Mouse (Mus musculus) embryonic facial prominence, embryonic 12.5 days (tissue): Measurements from ENCODE around the gene Gper1. TPM values are rescaled to one million over a fixed set of nuclear protein-coding genes. Genes with fewer than 3 reads are reported as not detected.
"Not testable (repeated sequence)": the region's sequence is repeated elsewhere in the genome, so short reads cannot be mapped to it uniquely, and the experiment has no call there.

ENCODE experiments used
- ATAC-seq: fragments of 200-750 bp; cut with Nextera tagmentation; 2 replicates; pipeline ENCODE4 v1.8.0; 2017; ENCODE audit not compliant: insufficient number of reproducible peaks, insufficient read depth, low FRiP score, low TSS enrichment
- H3K27ac ChIP-seq: fragments of 300-500 bp; sonication (generic); 2 replicates; pipeline ENCODE4 v1.5.1; 2016; ENCODE audit warnings: mild to moderate bottlenecking
- H3K27me3 ChIP-seq: fragments of 300-500 bp; sonication (generic); 2 replicates; pipeline ENCODE4 v1.6.1; 2016; ENCODE audit warnings: mild to moderate bottlenecking, moderate library complexity
- H3K36me3 ChIP-seq: fragments of 300-500 bp; sonication (generic); 2 replicates; pipeline ENCODE4 v1.6.1; 2016; ENCODE audit warnings: mild to moderate bottlenecking
- H3K4me1 ChIP-seq: fragments of 300-500 bp; sonication (generic); 2 replicates; pipeline ENCODE4 v1.6.1; 2016
- H3K4me2 ChIP-seq: fragments of 300-500 bp; sonication (generic); replicated peaks from 2 replicates; pipeline ENCODE4 v1.6.1; 2016; ENCODE audit warnings: mild to moderate bottlenecking, moderate library complexity
- H3K4me3 ChIP-seq: fragments of 300-500 bp; sonication (generic); 2 replicates; pipeline ENCODE4 v1.5.1; 2016; ENCODE audit warnings: mild to moderate bottlenecking
- H3K9ac ChIP-seq: fragments of 300-500 bp; sonication (generic); 2 replicates; pipeline ENCODE4 v1.6.1; 2016; ENCODE audit warnings: mild to moderate bottlenecking, moderate library complexity
- H3K9me3 ChIP-seq: fragments of 300-500 bp; sonication (generic); 2 replicates; pipeline ENCODE4 v1.6.1; 2016; ENCODE audit warnings: mild to moderate bottlenecking, moderate library complexity
- WGBS: fragments of 180-500 bp; shearing (Covaris S2); methylation state at CpG from one replicate; pipeline ENCODE4 v1.1.7; 2016; 5-methylcytosine and 5-hydroxymethylcytosine counted together
- polyA plus RNA-seq: library from polyadenylated mRNA; unstranded; fragments of >200 nt; fragmentation: Nextera tagmentation; extraction: Ambion mirVana; gene quantifications from 2 replicates; pipeline ENCODE4 v1.2.1, GENCODE M21; 2016

Gper1 gene
- polyA plus RNA-seq, 1 experiment from 2014 or later = 1.6 TPM

GRCm38 (mm10) chr5:139382760-139383159 is 40.2 kb upstream of the Gper1 start:
- H3K4me1 ChIP-seq = peaks cover 23% of the 10 kb centered on the region
- no peaks in the 10 kb centered on the region for H3K9me3 ChIP-seq
- ATAC-seq = no peak
- H3K27me3 ChIP-seq = no peaks in the 10 kb centered on the region
- H3K36me3 ChIP-seq = no peaks in the 10 kb centered on the region
- H3K27ac ChIP-seq = peak overlapping the region; percentile 37; the same call in 1 of the 2 replicates
- H3K4me3 ChIP-seq = no peak overlapping the region
- H3K4me2 ChIP-seq = no peak overlapping the region
- H3K9ac ChIP-seq = no peak overlapping the region
- WGBS = 77% methylated on average over 8 of the region's 8 CpGs

- Histone ChIP-seq H3K4me1 (peaks cover 23% of the 10 kb centered on the region), H3K27ac (no peak overlapping the region)
- 88% methylated on average over 9 of the region's 9 CpGs for WGBS
Observed at GRCm38 (mm10) chr5:139383234-139383633, 39.7 kb upstream of the Gper1 start.

GRCm38 (mm10) chr5:139384531-139384930 is 38.4 kb upstream of the Gper1 start:
- Histone ChIP-seq H3K27me3 (no peaks in the 10 kb centered on the region), H3K4me2 (no peak overlapping the region), H3K4me3 (no peak overlapping the region), H3K9ac (no peak overlapping the region), H3K36me3 (no peaks in the 10 kb centered on the region), H3K27ac (no peak overlapping the region; the same call in 1 of the 2 replicates), H3K4me1 (peaks cover 23% of the 10 kb centered on the region), H3K9me3 (no peaks in the 10 kb centered on the region)
- WGBS = 74% methylated on average over 10 of the region's 10 CpGs
- ATAC-seq = no peak

More at GRCm38 (mm10) chr5:139383234-139383633, 39.7 kb upstream of the Gper1 start:
- H3K9ac ChIP-seq = no peak overlapping the region
- no peaks in the 10 kb centered on the region for H3K27me3 ChIP-seq
- no peak overlapping the region for H3K4me2 ChIP-seq
- no peak for ATAC-seq
- H3K4me3 ChIP-seq = no peak overlapping the region
- H3K9me3 ChIP-seq = no peaks in the 10 kb centered on the region
- H3K36me3 ChIP-seq = no peaks in the 10 kb centered on the region

GRCm38 (mm10) chr5:139386047-139386446 is 36.9 kb upstream of the Gper1 start:
- H3K4me2 ChIP-seq = no peak overlapping the region
- no peaks in the 10 kb centered on the region for H3K36me3 ChIP-seq
- H3K9me3 ChIP-seq = no peaks in the 10 kb centered on the region
- H3K27me3 ChIP-seq = no peaks in the 10 kb centered on the region
- H3K4me1 ChIP-seq = peaks cover 29% of the 10 kb centered on the region
- no peak overlapping the region for H3K4me3 ChIP-seq
- WGBS = 94% methylated on average over 5 of the region's 5 CpGs
- H3K9ac ChIP-seq = no peak overlapping the region
- no peak for ATAC-seq
- H3K27ac ChIP-seq = no peak overlapping the region

DNA sequence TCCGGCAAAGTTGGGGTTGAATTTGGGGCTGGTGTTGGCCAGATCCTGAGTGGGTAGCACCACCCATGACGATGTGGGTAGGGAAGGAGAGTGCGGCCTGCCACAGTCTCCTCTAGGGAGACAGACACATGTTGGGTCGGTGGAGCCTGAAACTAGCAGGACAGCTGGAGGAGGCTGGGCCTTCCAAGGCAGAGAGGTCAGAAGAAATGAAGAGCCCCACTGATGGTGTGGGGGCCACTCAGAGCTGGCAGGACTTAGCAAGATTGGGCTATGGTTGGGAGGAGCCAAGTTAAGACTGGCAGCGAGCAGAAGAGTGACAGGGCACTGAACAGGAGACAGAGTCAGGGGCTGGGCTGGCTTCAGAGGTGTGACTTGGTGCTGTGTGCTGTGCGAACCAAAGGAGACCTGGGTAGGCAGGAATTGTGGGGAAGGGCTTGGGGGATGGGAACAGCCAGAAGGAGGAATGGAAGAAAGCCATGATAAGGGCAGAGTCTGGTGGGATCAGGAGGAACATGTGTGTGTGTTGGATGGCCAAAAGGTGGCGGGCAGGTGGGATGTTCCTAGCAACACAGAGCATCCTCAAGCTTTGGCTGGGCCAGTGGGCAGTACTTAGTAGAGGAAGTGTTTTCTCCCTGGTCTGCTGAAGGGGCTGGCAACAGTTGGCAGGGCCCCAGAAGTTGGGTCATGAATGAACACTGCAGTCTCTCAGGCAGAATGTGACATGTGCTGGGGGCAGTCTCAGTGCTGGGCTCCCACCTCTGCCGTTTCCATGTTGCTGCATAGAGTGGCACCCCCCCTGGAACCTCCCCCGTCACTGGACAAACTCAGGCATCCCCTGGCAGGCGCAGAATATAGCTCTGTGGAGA is 35.4 kb upstream of the Gper1 start:
- no peak overlapping the region for H3K4me2 ChIP-seq
- peak overlapping the region; percentile 69 for H3K27ac ChIP-seq
- no peaks in the 10 kb centered on the region for H3K27me3 ChIP-seq
- H3K36me3 ChIP-seq = no peaks in the 10 kb centered on the region
- whole genome bisulfite sequencing = 81% methylated on average over 10 of the region's 10 CpGs
- no peak for ATAC-seq
- H3K4me1 ChIP-seq = peaks cover 31% of the 10 kb centered on the region
- no peaks in the 10 kb centered on the region for H3K9me3 ChIP-seq
- no peak overlapping the region for H3K4me3 ChIP-seq
- no peak overlapping the region for H3K9ac ChIP-seq

DNA sequence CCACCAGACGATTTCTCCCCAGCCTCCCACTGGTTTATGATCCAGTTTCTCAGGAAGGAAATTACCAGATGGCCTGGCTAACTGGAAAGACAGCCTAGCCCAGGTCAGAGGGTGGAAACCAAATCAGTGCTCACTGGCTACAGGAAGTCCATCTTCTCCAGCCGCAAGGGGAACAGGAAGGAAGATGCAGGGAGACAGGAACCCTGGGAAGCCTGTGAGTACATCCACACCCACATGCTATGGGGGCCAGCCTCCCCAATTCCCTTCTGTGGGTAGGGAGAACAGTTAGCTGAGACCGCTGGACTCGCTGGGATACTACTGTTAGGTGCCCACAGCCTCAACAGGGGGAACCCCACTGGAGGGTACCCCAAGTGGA is 34.8 kb upstream of the Gper1 start:
- H3K4me2 ChIP-seq = no peak overlapping the region
- no peak for ATAC-seq
- H3K36me3 ChIP-seq = no peaks in the 10 kb centered on the region
- peaks cover 31% of the 10 kb centered on the region for H3K4me1 ChIP-seq
- no peaks in the 10 kb centered on the region for H3K27me3 ChIP-seq
- H3K4me3 ChIP-seq = no peak overlapping the region
- H3K9me3 ChIP-seq = no peaks in the 10 kb centered on the region
- H3K9ac ChIP-seq = no peak overlapping the region
- H3K27ac ChIP-seq = peak overlapping the region; percentile 69
- WGBS = 70% methylated on average over 4 of the region's 4 CpGs

- peaks cover 31% of the 10 kb centered on the region for H3K4me1 ChIP-seq
Observed at GRCm38 (mm10) chr5:139388694-139389675, 34.0 kb upstream of the Gper1 start.

DNA sequence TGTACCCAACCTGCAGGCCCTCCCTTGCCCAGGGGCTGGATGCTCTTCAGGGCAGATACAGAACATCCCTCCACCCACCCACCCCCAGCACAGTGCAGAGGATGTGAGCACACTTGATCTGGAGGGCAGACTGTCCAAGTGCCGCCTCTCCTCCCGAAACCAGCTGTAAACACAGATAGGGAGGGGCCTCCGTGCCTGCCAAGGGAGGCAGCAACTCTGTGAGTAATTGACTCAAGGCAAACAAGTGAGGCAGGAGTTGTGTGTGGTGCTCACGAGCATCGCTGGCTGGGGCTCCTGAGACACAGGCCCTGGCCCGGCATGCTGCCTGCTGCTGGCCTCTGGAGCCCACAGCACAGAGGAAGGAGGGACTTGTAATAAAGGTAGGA is 33.3 kb upstream of the Gper1 start:
- peak overlapping the region; percentile 73 for H3K27ac ChIP-seq
- H3K9ac ChIP-seq = 0 out of 2 replicates have a peak overlapping the region, but pooled peaks have one; percentile 10
- H3K4me1 ChIP-seq = peaks cover 34% of the 10 kb centered on the region

More at GRCm38 (mm10) chr5:139388694-139389675, 34.0 kb upstream of the Gper1 start:
- 65% methylated on average over 17 of the region's 17 CpGs for WGBS
- Histone ChIP-seq H3K4me2 (no peak overlapping the region), H3K9me3 (no peaks in the 10 kb centered on the region), H3K36me3 (no peaks in the 10 kb centered on the region), H3K27me3 (no peaks in the 10 kb centered on the region), H3K9ac (peak overlapping the region; percentile 3; the same call in 1 of the 2 replicates), H3K27ac (peak overlapping the region; percentile 73), H3K4me3 (no peak overlapping the region)
- no peak for ATAC-seq

DNA sequence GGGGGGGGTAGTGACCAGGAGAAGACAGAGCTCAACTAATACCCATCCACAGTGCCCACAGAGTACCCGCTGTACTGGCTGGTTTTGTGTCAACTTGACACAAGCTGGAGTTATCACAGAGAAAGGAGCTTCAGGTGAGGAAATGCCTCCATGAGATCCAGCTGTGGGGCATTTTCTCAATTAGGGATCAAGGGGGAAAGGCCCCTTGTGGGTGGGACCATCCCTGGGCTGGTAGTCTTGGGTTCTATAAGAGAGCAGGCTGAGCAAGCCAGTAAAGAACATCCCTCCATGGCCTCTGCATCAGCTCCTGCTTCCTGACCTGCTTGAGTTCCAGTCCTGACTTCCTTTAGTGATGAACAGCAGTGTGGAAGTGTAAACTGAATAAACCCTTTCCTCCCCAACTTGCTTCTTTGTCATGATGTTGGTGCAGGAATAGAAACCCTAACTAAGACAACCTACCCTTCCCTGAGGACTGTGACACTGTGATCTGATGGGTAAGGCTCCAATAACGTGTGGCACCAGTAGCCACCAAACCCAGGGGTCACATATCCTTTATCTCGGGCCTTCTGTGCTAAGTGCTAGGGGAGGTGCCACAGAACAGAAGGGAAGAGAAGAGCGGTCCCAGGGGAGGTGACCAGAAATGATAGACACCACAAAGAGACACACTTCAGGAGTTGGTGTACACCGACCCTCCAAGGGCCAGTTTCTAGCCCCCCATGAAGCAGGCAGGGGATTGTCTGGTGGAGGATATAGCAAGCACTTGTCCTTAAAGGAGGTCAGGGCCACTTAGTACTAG is 32.4 kb upstream of the Gper1 start:
- 82% methylated on average over 5 of the region's 5 CpGs for WGBS
- peaks cover 34% of the 10 kb centered on the region for H3K4me1 ChIP-seq
- H3K4me2 ChIP-seq = not testable (repeated sequence)

More for the DNA sequence above, 33.3 kb upstream of the Gper1 start:
- 0 out of 2 replicates have a peak, but pooled peaks have one; percentile 50 for ATAC-seq
- WGBS = 28% methylated on average over 6 of the region's 6 CpGs
- Histone ChIP-seq H3K36me3 (no peaks in the 10 kb centered on the region), H3K4me3 (no peak overlapping the region), H3K9me3 (no peaks in the 10 kb centered on the region), H3K27me3 (no peaks in the 10 kb centered on the region), H3K4me2 (no peak overlapping the region)

DNA sequence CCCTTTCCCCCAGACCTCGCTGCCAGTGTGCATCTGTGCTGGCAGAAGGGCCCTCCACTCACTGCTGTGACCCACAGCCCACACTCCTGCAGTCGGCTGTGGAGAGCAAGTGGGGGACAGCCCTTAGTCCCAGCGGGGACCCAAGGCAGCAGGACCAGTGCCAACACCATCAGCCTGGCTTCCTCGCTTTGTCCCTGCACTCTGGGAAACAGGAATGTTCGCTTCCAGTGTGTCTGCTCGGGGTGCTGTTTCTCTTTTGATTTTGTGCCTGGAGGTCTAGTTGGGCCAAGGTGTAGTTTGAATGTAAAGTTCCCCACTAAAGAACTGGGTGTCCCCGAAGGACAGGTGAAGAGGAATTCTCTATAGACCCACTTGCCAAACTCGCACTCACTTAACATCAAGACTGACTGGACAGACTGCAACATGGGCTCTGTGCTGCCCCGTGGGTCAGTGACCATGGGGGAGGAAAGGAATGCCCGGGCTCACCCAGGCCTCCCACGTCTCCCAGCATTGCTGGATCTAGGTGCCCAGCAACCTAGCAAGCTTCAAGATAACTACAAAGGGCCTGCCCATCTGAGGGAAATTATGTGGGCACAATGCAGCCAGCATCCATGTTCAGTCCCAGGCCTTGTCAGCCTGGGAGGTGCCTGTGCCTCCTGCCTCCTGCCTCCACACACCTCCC is 31.5 kb upstream of the Gper1 start:
- ATAC-seq = no peak
- Histone ChIP-seq H3K27me3 (no peaks in the 10 kb centered on the region), H3K36me3 (no peaks in the 10 kb centered on the region), H3K4me2 (no peak overlapping the region; the same call in 1 of the 2 replicates), H3K4me1 (peaks cover 34% of the 10 kb centered on the region), H3K27ac (no peak overlapping the region), H3K9me3 (no peaks in the 10 kb centered on the region), H3K9ac (no peak overlapping the region), H3K4me3 (no peak overlapping the region)
- WGBS = 77% methylated on average over 11 of the region's 11 CpGs

More for the DNA sequence above, 32.4 kb upstream of the Gper1 start:
- H3K36me3 ChIP-seq, H3K9me3 ChIP-seq, H3K27me3 ChIP-seq, H3K9ac ChIP-seq, H3K4me3 ChIP-seq, H3K27ac ChIP-seq, ATAC-seq: not testable (repeated sequence)
